Mouse (Mus musculus): ENCODE measurements at regions not wholly inside any gene's neighbourhood (a gene's known extent, or its start where the extent isn't known, plus 50 kb on each side); places are given as distances from the start of the nearest gene placed in this dataset.
"Not testable (repeated sequence)": the region's sequence is repeated elsewhere in the genome, so short reads cannot be mapped to it uniquely, and the experiment has no call there.

GRCm38 (mm10) chr13:3035291-3035690, 502.6 kb upstream of the Gdi2 start:
- in situ Hi-C loops (cut with MboI, MseI): loop anchor here (5.0 kb wide), 1 partner anchor 102 kb away; no protein-coding TSS in a partner anchor

- in situ Hi-C loops (cut with MboI, MseI): loop anchor here (5.0 kb wide), 1 partner anchor 100 kb away; no protein-coding TSS in a partner anchor
Observed at GRCm38 (mm10) chr13:3037010-3037409, 500.9 kb upstream of the Gdi2 start.

GRCm38 (mm10) chr13:3046381-3047105, 491.3 kb upstream of the Gdi2 start:
- in situ Hi-C loops (cut with MboI, MseI): not testable (repeated sequence)

GRCm38 (mm10) chr13:3083480-3083879, 454.4 kb upstream of the Gdi2 start:
- in situ Hi-C loops (cut with MboI, MseI): not testable (repeated sequence)

GRCm38 (mm10) chr13:3089971-3090370, 447.9 kb upstream of the Gdi2 start:
- in situ Hi-C loops (cut with MboI, MseI): loop anchor here (5.0 kb wide), 1 partner anchor 47 kb away; no protein-coding TSS in a partner anchor

- in situ Hi-C loops (cut with MboI, MseI): not testable (repeated sequence)
Observed at GRCm38 (mm10) chr13:3106543-3106942, 431.3 kb upstream of the Gdi2 start.

- in situ Hi-C loops (cut with MboI, MseI): loop anchor here (5.0 kb wide), 1 partner anchor 279 kb away; no protein-coding TSS in a partner anchor
Observed at GRCm38 (mm10) chr13:3128150-3128549, 409.7 kb upstream of the Gdi2 start.

- in situ Hi-C loops (cut with MboI, MseI): loop anchor here (5.0 kb wide), 2 partner anchors 50 to 100 kb away; no protein-coding TSS in a partner anchor
Observed at GRCm38 (mm10) chr13:3137281-3137680, 400.6 kb upstream of the Gdi2 start.

GRCm38 (mm10) chr13:3138698-3139097, 399.2 kb upstream of the Gdi2 start:
- in situ Hi-C loops (cut with MboI, MseI): loop anchor here (5.0 kb wide), 2 partner anchors 51 to 101 kb away; no protein-coding TSS in a partner anchor

GRCm38 (mm10) chr13:3145513-3145912, 392.4 kb upstream of the Gdi2 start:
- in situ Hi-C loops (cut with MboI, MseI): not testable (repeated sequence)

All from T-helper 2 cell (primary cell).